Mouse (Mus musculus): ENCODE measurements at regions not wholly inside any gene's neighbourhood (a gene's known extent, or its start where the extent isn't known, plus 50 kb on each side); places are given as distances from the start of the nearest gene placed in this dataset.
"Not testable (repeated sequence)": the region's sequence is repeated elsewhere in the genome, so short reads cannot be mapped to it uniquely, and the experiment has no call there.

- DNase-seq (ENCODE audit: low spot score in 2 of 2): no peak
Observed at GRCm38 (mm10) chr10:54858075-54858474, 781.7 kb upstream of the Man1a start.

GRCm38 (mm10) chr10:54841591-54841990 is 765.2 kb upstream of the Man1a start:
- DNase-seq (ENCODE audit: low spot score in 2 of 2): peak in 1 of 2 experiments; percentile 52

GRCm38 (mm10) chr10:54839008-54839407 is 762.6 kb upstream of the Man1a start:
- no peak for DNase-seq (ENCODE audit: low spot score in 2 of 2)

- DNase-seq (ENCODE audit: low spot score in 2 of 2): no peak
Observed at GRCm38 (mm10) chr10:54814604-54815122, 738.3 kb upstream of the Man1a start.

- no peak for DNase-seq (ENCODE audit: low spot score in 2 of 2)
Observed at GRCm38 (mm10) chr10:54799478-54800196, 723.2 kb upstream of the Man1a start.

- peak in 1 of 2 experiments; percentile 49 for DNase-seq (ENCODE audit: low spot score in 2 of 2)
Observed at GRCm38 (mm10) chr10:54797306-54797705, 720.9 kb upstream of the Man1a start.

GRCm38 (mm10) chr10:54761084-54761483 is 684.7 kb upstream of the Man1a start:
- no peak for DNase-seq (ENCODE audit: low spot score in 2 of 2)

- DNase-seq (ENCODE audit: low spot score in 2 of 2): peak in 1 of 2 experiments; percentile 45
Observed at GRCm38 (mm10) chr10:54749239-54749638, 672.8 kb upstream of the Man1a start.

GRCm38 (mm10) chr10:54737108-54737507 is 660.7 kb upstream of the Man1a start:
- no peak for DNase-seq (ENCODE audit: low spot score in 2 of 2)

GRCm38 (mm10) chr10:54712684-54713083 is 636.3 kb upstream of the Man1a start:
- DNase-seq (ENCODE audit: low spot score in 2 of 2): no peak

GRCm38 (mm10) chr10:54667791-54668190 is 591.4 kb upstream of the Man1a start:
- DNase-seq (ENCODE audit: low spot score in 2 of 2): not testable (repeated sequence)
